In the genomic region with DNA sequence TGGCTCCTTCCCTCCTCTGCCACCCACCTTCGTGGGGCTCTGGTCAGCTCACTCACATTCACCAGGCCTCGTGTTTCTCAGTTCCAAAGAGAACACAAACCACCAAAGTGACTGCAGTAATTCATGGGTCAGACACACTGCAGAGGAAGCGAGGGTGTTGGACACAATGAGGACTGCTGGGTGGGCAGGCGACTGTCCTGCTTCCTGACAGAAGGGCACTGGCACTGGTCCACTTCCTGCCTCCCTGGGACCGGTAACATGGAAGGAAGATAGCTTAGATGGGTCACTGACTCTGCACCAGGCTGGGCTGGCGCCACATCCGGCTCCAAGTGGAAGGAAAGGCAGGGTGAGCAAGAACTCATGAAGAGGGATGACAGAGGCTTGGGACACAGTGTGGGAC, we compare ENCODE assay signal across 12 mouse cellular contexts. TPM values are rescaled to one million over a fixed set of nuclear protein-coding genes. Genes with fewer than 3 reads are reported as not detected.
DNase-seq lines count a peak whose midpoint lies in the region; ATAC-seq and TF ChIP-seq lines count a peak whose summit lies in the region.
"Had no signal": no experiment of that assay in that cellular context is flagged by ENCODE, and none has a peak within 500 bp of the region (broad histone marks: within the 10 kb centered on the region; RNA-seq: fewer than 3 reads in every experiment).

No protein-coding gene starts in this region.

- H3K27ac ChIP-seq in hindbrain, embryonic 16.5 days (ENCODE audit: low read depth, low read length): 0 out of 2 replicates have a peak overlapping the region, but pooled peaks have one; percentile 10
- no peak overlapping the region; the same call in 1 of the 2 replicates for H3K27ac ChIP-seq in hindbrain, embryonic 10.5 days
- H3K27ac ChIP-seq in kidney, adult 2 months (ENCODE audit: insufficient read depth, low read depth, low read length): peak overlapping the region; percentile 24
- peak overlapping the region; percentile 63 for H3K27ac ChIP-seq in lung, embryonic 15.5 days
- H3K27ac ChIP-seq: liver, embryonic 13.5 days had no signal

- no peaks in the 10 kb centered on the region for H3K27me3 ChIP-seq in hindbrain, embryonic 16.5 days (replicated peaks; ENCODE audit: control insufficient read depth, insufficient read depth, low read length)
- H3K27me3 ChIP-seq in hindbrain, embryonic 10.5 days (ENCODE audit: insufficient read depth, poor library complexity, severe bottlenecking): no peaks in the 10 kb centered on the region
- no peaks in the 10 kb centered on the region for H3K27me3 ChIP-seq in kidney, adult 2 months (replicated peaks; ENCODE audit: control insufficient read depth, insufficient read depth, low read length)
- H3K27me3 ChIP-seq in lung, embryonic 15.5 days: no peaks in the 10 kb centered on the region
- H3K27me3 ChIP-seq: liver, embryonic 13.5 days had no signal

- no peaks in the 10 kb centered on the region for H3K9me3 ChIP-seq in hindbrain, embryonic 16.5 days (ENCODE audit: control insufficient read depth, low read length)
- no peaks in the 10 kb centered on the region for H3K9me3 ChIP-seq in hindbrain, embryonic 10.5 days
- H3K9me3 ChIP-seq in lung, embryonic 15.5 days: no peaks in the 10 kb centered on the region
- H3K9me3 ChIP-seq: liver, embryonic 13.5 days had no signal

- peak; percentile 44 for DNase-seq in adrenal gland, adult 2 months
- DNase-seq in adrenal gland, adult 8-10 months: no peak
- DNase-seq in hindbrain, embryonic 10.5 days (ENCODE audit: low spot score): no peak
- DNase-seq in kidney, adult 2 months: peak; percentile 71
- DNase-seq in embryo, embryonic 10.5 days (ENCODE audit: low spot score): no peak
- no peak for DNase-seq in ovary, postnatal 36 days (ENCODE audit: low spot score)
- DNase-seq: cerebellum, postnatal 36 days; gastrocnemius, postnatal 25 days; layer of hippocampus, adult 9-11 months; liver, embryonic 13.5 days had no signal

- TF ChIP-seq CTCF in kidney, adult 2 months (conservative IDR thresholded peaks at IDR 0.05; ENCODE audit: insufficient read depth, insufficient read length, low read depth, low read length): no peak

- H3K4me3 ChIP-seq in hindbrain, embryonic 16.5 days (ENCODE audit: low read length): no peak overlapping the region
- no peak overlapping the region for H3K4me3 ChIP-seq in hindbrain, embryonic 10.5 days
- H3K4me3 ChIP-seq in kidney, adult 2 months (ENCODE audit: insufficient read depth, low read depth, low read length): no peak overlapping the region
- H3K4me3 ChIP-seq in lung, embryonic 15.5 days: no peak overlapping the region
- H3K4me3 ChIP-seq: liver, embryonic 13.5 days had no signal

- no peak overlapping the region for H3K9ac ChIP-seq in hindbrain, embryonic 16.5 days (ENCODE audit: low read depth, low read length)
- H3K9ac ChIP-seq in lung, embryonic 15.5 days: no peak overlapping the region
- H3K9ac ChIP-seq: liver, embryonic 13.5 days had no signal

- H3K4me2 ChIP-seq in hindbrain, embryonic 16.5 days (ENCODE audit: low read length): no peak overlapping the region
- H3K4me2 ChIP-seq in lung, embryonic 15.5 days: no peak overlapping the region
- H3K4me2 ChIP-seq: liver, embryonic 13.5 days had no signal

- no peak for ATAC-seq in hindbrain, embryonic 16.5 days
- 0 out of 2 replicates have a peak, but pooled peaks have one; percentile 11 for ATAC-seq in lung, embryonic 15.5 days (ENCODE audit: borderline replicate concordance, extremely low read depth, low FRiP score, low TSS enrichment)

- H3K4me1 ChIP-seq in hindbrain, embryonic 16.5 days (ENCODE audit: control insufficient read depth, insufficient read depth, low read depth, low read length): no peaks in the 10 kb centered on the region
- H3K4me1 ChIP-seq in hindbrain, embryonic 10.5 days (replicated peaks): no peaks in the 10 kb centered on the region
- H3K4me1 ChIP-seq in kidney, adult 2 months (ENCODE audit: control insufficient read depth, insufficient read depth, low read length): no peaks in the 10 kb centered on the region
- H3K4me1 ChIP-seq in lung, embryonic 15.5 days: peaks cover 4% of the 10 kb centered on the region; the same call in 1 of the 2 replicates

- no peak for TF ChIP-seq POLR2A in kidney, adult 2 months (IDR thresholded peaks at IDR 0.05; ENCODE audit: low read depth, low read length)

- WGBS in hindbrain, embryonic 16.5 days: 75% methylated on average over 7 of the region's 7 CpGs
- WGBS in hindbrain, embryonic 10.5 days: 83% methylated on average over 7 of the region's 7 CpGs
- 40% methylated on average over 7 of the region's 7 CpGs for whole genome bisulfite sequencing in kidney, adult 2 months
- 70% methylated on average over 7 of the region's 7 CpGs for WGBS in lung, embryonic 15.5 days

- peaks cover 5% of the 10 kb centered on the region; the same call in 1 of the 2 replicates for H3K36me3 ChIP-seq in hindbrain, embryonic 16.5 days (ENCODE audit: control insufficient read depth, insufficient read depth, low read length)
- peaks cover 64% of the 10 kb centered on the region for H3K36me3 ChIP-seq in hindbrain, embryonic 10.5 days
- peaks cover 1% of the 10 kb centered on the region; the same call in 1 of the 2 replicates for H3K36me3 ChIP-seq in kidney, adult 2 months (ENCODE audit: control insufficient read depth, insufficient read depth, low read length)
- peaks cover 60% of the 10 kb centered on the region for H3K36me3 ChIP-seq in lung, embryonic 15.5 days

RNA-seq across cellular contexts. Expression of gene Atox1, which starts 11.5 kb away (rescaled TPM):
- total RNA-seq in adrenal gland, adult 2 months (2021): 100 to 1,000 TPM; 226 to 307 TPM
- 679 and 685 TPM in 2 replicates for polyA plus RNA-seq in adrenal gland, adult 2 months (2012; rRNA removed)
- total RNA-seq in adrenal gland, adult 8-10 months (2022): 100 to 1,000 TPM; 171 to 396 (median 303) TPM
- 251 and 264 TPM in 2 replicates for polyA plus RNA-seq in hindbrain, embryonic 16.5 days (2015; fragmentation: Nextera tagmentation; extraction: Ambion mirVana)
- polyA plus RNA-seq in hindbrain, embryonic 10.5 days (2016; fragmentation: Nextera tagmentation; extraction: Ambion mirVana): 269 and 322 TPM in 2 replicates
- polyA plus RNA-seq in kidney, adult 2 months (2012; rRNA removed): 698 and 771 TPM in 2 replicates
- 531 and 546 TPM in 2 replicates for polyA plus RNA-seq in lung, embryonic 15.5 days (2015; fragmentation: Nextera tagmentation; extraction: Ambion mirVana)

RNA-seq across cellular contexts. Expression of gene G3bp1, which starts 20.0 kb away (rescaled TPM):
- 10 to 100 TPM; 50.7 to 54.6 TPM for total RNA-seq in adrenal gland, adult 2 months (2021)
- polyA plus RNA-seq in adrenal gland, adult 2 months (2012; rRNA removed): 22.7 and 33.7 TPM in 2 replicates
- 10 to 100 TPM; 49.8 to 58.6 (median 57.0) TPM for total RNA-seq in adrenal gland, adult 8-10 months (2022)
- polyA plus RNA-seq in hindbrain, embryonic 16.5 days (2015; fragmentation: Nextera tagmentation; extraction: Ambion mirVana): 86.6 and 101 TPM in 2 replicates
- 221 and 269 TPM in 2 replicates for polyA plus RNA-seq in hindbrain, embryonic 10.5 days (2016; fragmentation: Nextera tagmentation; extraction: Ambion mirVana)
- polyA plus RNA-seq in kidney, adult 2 months (2012; rRNA removed): 23.3 and 28.3 TPM in 2 replicates
- 180 and 181 TPM in 2 replicates for polyA plus RNA-seq in lung, embryonic 15.5 days (2015; fragmentation: Nextera tagmentation; extraction: Ambion mirVana)

RNA-seq across cellular contexts. Expression of gene Sparc, which starts 26.5 kb away (rescaled TPM):
- total RNA-seq in adrenal gland, adult 2 months (2021): 1,000 to 10,000 TPM; 1,553 to 3,019 TPM
- 4,707 and 5,966 TPM in 2 replicates for polyA plus RNA-seq in adrenal gland, adult 2 months (2012; rRNA removed)
- 1,000 to 10,000 TPM; 1,201 to 2,025 (median 1,729) TPM for total RNA-seq in adrenal gland, adult 8-10 months (2022)
- polyA plus RNA-seq in hindbrain, embryonic 16.5 days (2015; fragmentation: Nextera tagmentation; extraction: Ambion mirVana): 616 and 724 TPM in 2 replicates
- 400 and 454 TPM in 2 replicates for polyA plus RNA-seq in hindbrain, embryonic 10.5 days (2016; fragmentation: Nextera tagmentation; extraction: Ambion mirVana)
- 585 and 720 TPM in 2 replicates for polyA plus RNA-seq in kidney, adult 2 months (2012; rRNA removed)
- polyA plus RNA-seq in lung, embryonic 15.5 days (2015; fragmentation: Nextera tagmentation; extraction: Ambion mirVana): 1,944 and 2,059 TPM in 2 replicates

Comparison
In these comparisons a context has a peak if more than half of its experiments do, and no peak if none do; other contexts are left out.
1. DNase-seq: peak in adrenal gland, adult 2 months (single experiment) and kidney, adult 2 months (single experiment); none in adrenal gland, adult 8-10 months (single experiment), hindbrain, embryonic 10.5 days (single experiment), embryo, embryonic 10.5 days (single experiment) and ovary, postnatal 36 days (single experiment).